Mouse (Mus musculus): ENCODE results near the gene Pid1.

- TF ChIP-seq EP300 (IDR thresholded peaks at IDR 0.05; ENCODE audit: low read depth) = no peak
- TF ChIP-seq CTCF (IDR thresholded peaks at IDR 0.05; ENCODE audit: low read depth) = no peak
Measured at GRCm38 (mm10) chr1:84382709-84383108, 18.7 kb upstream of the Pid1 start.

Data from liver, postnatal 0 days (tissue).